Mouse (Mus musculus) heart, adult 8-10 months (tissue): ENCODE measurements around the gene H2-Oa. TPM values are rescaled to one million over a fixed set of nuclear protein-coding genes. Genes with fewer than 3 reads are reported as not detected.

ENCODE experiments used
- DNase-seq: peaks from one replicate; pipeline ENCODE4 v3.0.0; 2022; ENCODE audit warnings: low spot score
- total RNA-seq, 4 experiments: library from RNA; stranded (reverse); gene quantifications; 2 replicates each; pipeline ENCODE4 v1.2.4; 2022

H2-Oa gene
- total RNA-seq = under 1 TPM in 2 of 4 experiments, not detected in 2; 0.25 to 0.28 TPM

GRCm38 (mm10) chr17:34092197-34092875, at the start of gene H2-Oa:
H2-Oa (plus strand) TSS chr17:34092340.
- no peak for DNase-seq

GRCm38 (mm10) chr17:34045941-34046340, 46.2 kb upstream of the H2-Oa start:
- DNase-seq = no peak

GRCm38 (mm10) chr17:34047404-34048050, 44.6 kb upstream of the H2-Oa start:
- no peak for DNase-seq

GRCm38 (mm10) chr17:34057224-34057623, 34.9 kb upstream of the H2-Oa start:
- DNase-seq = no peak

- DNase-seq = no peak
These were observed 23.3 kb upstream of the H2-Oa start for GRCm38 (mm10) chr17:34068864-34069263.

GRCm38 (mm10) chr17:34072091-34072490, 20.0 kb upstream of the H2-Oa start:
- DNase-seq = no peak

GRCm38 (mm10) chr17:34075271-34075670, 16.9 kb upstream of the H2-Oa start:
- peak; percentile 72 for DNase-seq

GRCm38 (mm10) chr17:34077549-34077948, 14.6 kb upstream of the H2-Oa start:
- peak; percentile 64 for DNase-seq

- DNase-seq = no peak
These were observed 14.0 kb upstream of the H2-Oa start for GRCm38 (mm10) chr17:34078148-34078547.

GRCm38 (mm10) chr17:34079002-34079401, 13.1 kb upstream of the H2-Oa start:
- DNase-seq = no peak

- peak; percentile 52 for DNase-seq
These were observed 12.5 kb upstream of the H2-Oa start for GRCm38 (mm10) chr17:34079621-34080020.

GRCm38 (mm10) chr17:34083104-34083503, 9.0 kb upstream of the H2-Oa start:
- no peak for DNase-seq

GRCm38 (mm10) chr17:34087386-34087785, 4.8 kb upstream of the H2-Oa start:
- DNase-seq = no peak

- no peak for DNase-seq
These were observed 4.0 kb upstream of the H2-Oa start for GRCm38 (mm10) chr17:34088124-34088523.

- no peak for DNase-seq
These were observed 1.2 kb upstream of the H2-Oa start for GRCm38 (mm10) chr17:34090923-34091322.

GRCm38 (mm10) chr17:34093199-34093874, 1.2 kb downstream of the H2-Oa start:
- no peak for DNase-seq

GRCm38 (mm10) chr17:34094283-34095035, 2.3 kb downstream of the H2-Oa start:
- no peak for DNase-seq

- no peak for DNase-seq
These were observed 4.4 kb downstream of the H2-Oa start for GRCm38 (mm10) chr17:34096497-34097010.

- no peak for DNase-seq
These were observed 5.1 kb downstream of the H2-Oa start for GRCm38 (mm10) chr17:34097272-34097671.

- DNase-seq = no peak
These were observed 6.8 kb downstream of the H2-Oa start for GRCm38 (mm10) chr17:34098709-34099479.

- no peak for DNase-seq
These were observed 7.4 kb downstream of the H2-Oa start for GRCm38 (mm10) chr17:34099531-34099930.
